ENCODE assay signal across 7 mouse cellular contexts in the genomic region with DNA sequence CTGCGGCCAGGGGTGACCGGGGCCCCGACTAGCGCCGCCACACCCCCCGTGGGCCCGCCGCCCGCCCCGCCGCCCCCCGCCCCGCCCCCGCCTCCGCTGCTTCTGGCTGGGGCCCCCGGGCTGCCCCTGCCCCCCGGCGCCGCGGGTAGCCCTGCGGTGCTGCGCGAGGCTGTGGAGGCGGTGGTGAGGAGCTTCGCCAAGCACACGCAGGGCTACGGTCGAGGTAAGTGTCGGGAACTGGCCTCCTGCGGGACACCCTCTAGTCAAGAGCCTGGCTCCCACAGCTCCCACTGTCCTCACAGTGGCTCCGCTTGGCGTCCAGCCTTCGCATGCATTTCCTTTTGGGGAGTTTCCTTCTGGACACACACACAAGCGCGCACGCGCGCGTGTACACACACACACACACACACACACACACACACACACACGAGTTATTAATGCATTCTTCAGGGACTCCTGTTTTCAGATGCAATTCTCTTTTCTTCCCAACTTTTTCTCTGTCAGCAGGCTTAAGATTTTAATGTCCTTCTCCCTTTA. TPM values are rescaled to one million over a fixed set of nuclear protein-coding genes. Genes with fewer than 3 reads are reported as not detected.
DNase-seq lines count a peak whose midpoint lies in the region; ATAC-seq lines count a peak whose summit lies in the region.

No protein-coding gene starts in this region.

- peaks cover 67% of the 10 kb centered on the region for H3K4me1 ChIP-seq in forebrain, embryonic 16.5 days (replicated peaks; ENCODE audit: control insufficient read depth, insufficient read depth, low read length)
- H3K4me1 ChIP-seq in hindbrain, embryonic 10.5 days (replicated peaks): peaks cover 78% of the 10 kb centered on the region

- WGBS in forebrain, embryonic 16.5 days: under 1% methylated on average over 24 of the region's 40 CpGs
- 2% methylated on average over 36 of the region's 40 CpGs for WGBS in hindbrain, embryonic 10.5 days

- H3K4me3 ChIP-seq in forebrain, embryonic 16.5 days (replicated peaks; ENCODE audit: low read length): peak overlapping the region; percentile 81
- peak overlapping the region; percentile 93 for H3K4me3 ChIP-seq in hindbrain, embryonic 10.5 days

- peak overlapping the region; percentile 62 for H3K4me2 ChIP-seq in forebrain, embryonic 16.5 days (ENCODE audit: low read length)

- peak; percentile 76 for DNase-seq in Muller cell, postnatal 12 days (ENCODE audit: inconsistent ontology term)
- DNase-seq in brain, adult 2 months (ENCODE audit: low read depth, low spot score): peak; percentile 89
- peak; percentile 73 for DNase-seq in hindbrain, embryonic 10.5 days (ENCODE audit: low spot score)
- peak; percentile 48 to 58 for DNase-seq in layer of hippocampus, postnatal 25 days (ENCODE audit: extremely low spot score in 1 of 2, low spot score in 1 of 2)
- DNase-seq in lung, postnatal 4 days: peak; percentile 79 to 90
- DNase-seq in splenic B cell, adult 2 months (ENCODE audit: low read depth, low spot score): peak; percentile 41

- peak overlapping the region; percentile 87 for H3K9ac ChIP-seq in forebrain, embryonic 16.5 days (replicated peaks; ENCODE audit: low read depth, low read length)

- H3K36me3 ChIP-seq in forebrain, embryonic 16.5 days (ENCODE audit: control insufficient read depth, insufficient read depth): no peaks in the 10 kb centered on the region
- H3K36me3 ChIP-seq in hindbrain, embryonic 10.5 days: peaks cover 24% of the 10 kb centered on the region
- H3K36me3 ChIP-seq in splenic B cell, adult 2 months (ENCODE audit: control insufficient read depth, insufficient read depth, low read length, poor library complexity, severe bottlenecking): no peaks in the 10 kb centered on the region

- no peaks in the 10 kb centered on the region for H3K27me3 ChIP-seq in forebrain, embryonic 16.5 days (replicated peaks; ENCODE audit: control insufficient read depth, insufficient read depth, low read length)
- peaks cover 28% of the 10 kb centered on the region for H3K27me3 ChIP-seq in hindbrain, embryonic 10.5 days (ENCODE audit: insufficient read depth, poor library complexity, severe bottlenecking)
- H3K27me3 ChIP-seq in splenic B cell, adult 2 months (ENCODE audit: control insufficient read depth, insufficient read depth, low read length, poor library complexity, severe bottlenecking): no peaks in the 10 kb centered on the region; the same call in none of the 2 replicates

- H3K9me3 ChIP-seq in forebrain, embryonic 16.5 days (ENCODE audit: control insufficient read depth, low read length): no peaks in the 10 kb centered on the region
- H3K9me3 ChIP-seq in hindbrain, embryonic 10.5 days: no peaks in the 10 kb centered on the region

- H3K27ac ChIP-seq in forebrain, embryonic 16.5 days (ENCODE audit: low read length): peak overlapping the region; percentile 96
- H3K27ac ChIP-seq in hindbrain, embryonic 10.5 days: peak overlapping the region; percentile 97

- peak; percentile 59 for ATAC-seq in forebrain, embryonic 16.5 days

RNA-seq across cellular contexts. Expression of gene Lix1l, which starts 0.4 kb away (rescaled TPM):
- polyA plus RNA-seq in forebrain, embryonic 16.5 days (2015; fragmentation: Nextera tagmentation; extraction: Ambion mirVana): 6.3 and 7.5 TPM in 2 replicates
- 5.4 and 5.5 TPM in 2 replicates for polyA plus RNA-seq in hindbrain, embryonic 10.5 days (2016; fragmentation: Nextera tagmentation; extraction: Ambion mirVana)
- 10 to 100 TPM; 29.2 to 29.4 TPM for total RNA-seq in layer of hippocampus, postnatal 25 days (2021)

RNA-seq across cellular contexts. Expression of gene Ankrd34a, which starts 4.9 kb away (rescaled TPM):
- polyA plus RNA-seq in forebrain, embryonic 16.5 days (2015; fragmentation: Nextera tagmentation; extraction: Ambion mirVana): 16.2 and 21.9 TPM in 2 replicates
- polyA plus RNA-seq in hindbrain, embryonic 10.5 days (2016; fragmentation: Nextera tagmentation; extraction: Ambion mirVana): 0.92 and 1.5 TPM in 2 replicates
- 10 to 100 TPM; 50.9 to 62.3 TPM for total RNA-seq in layer of hippocampus, postnatal 25 days (2021)

RNA-seq across cellular contexts. Expression of gene Polr3gl, which starts 7.3 kb away (rescaled TPM):
- 38.7 and 43.1 TPM in 2 replicates for polyA plus RNA-seq in forebrain, embryonic 16.5 days (2015; fragmentation: Nextera tagmentation; extraction: Ambion mirVana)
- 25.3 and 29.4 TPM in 2 replicates for polyA plus RNA-seq in hindbrain, embryonic 10.5 days (2016; fragmentation: Nextera tagmentation; extraction: Ambion mirVana)
- 10 to 100 TPM; 23.8 to 29.7 TPM for total RNA-seq in layer of hippocampus, postnatal 25 days (2021)

RNA-seq across cellular contexts. Expression of gene Gm16253, which starts 24.5 kb away (rescaled TPM):
- 1.6 and 1.8 TPM in 2 replicates for polyA plus RNA-seq in forebrain, embryonic 16.5 days (2015; fragmentation: Nextera tagmentation; extraction: Ambion mirVana)
- polyA plus RNA-seq in hindbrain, embryonic 10.5 days (2016; fragmentation: Nextera tagmentation; extraction: Ambion mirVana): 0.55 and 0.93 TPM in 2 replicates
- not detected for total RNA-seq in layer of hippocampus, postnatal 25 days (2021)

RNA-seq across cellular contexts. Expression of gene Rbm8a, which starts 28.4 kb away (rescaled TPM):
- 123 and 132 TPM in 2 replicates for polyA plus RNA-seq in forebrain, embryonic 16.5 days (2015; fragmentation: Nextera tagmentation; extraction: Ambion mirVana)
- 185 and 210 TPM in 2 replicates for polyA plus RNA-seq in hindbrain, embryonic 10.5 days (2016; fragmentation: Nextera tagmentation; extraction: Ambion mirVana)
- total RNA-seq in layer of hippocampus, postnatal 25 days (2021): 10 to 100 TPM; 48.4 to 51.7 TPM

Comparison
In these comparisons a context has a peak if more than half of its experiments do, and no peak if none do; other contexts are left out.
1. Peak in every context shown above with its lines: DNase-seq, ATAC-seq, H3K4me3 ChIP-seq and H3K27ac ChIP-seq.